Mouse (Mus musculus) embryonic facial prominence, embryonic 14.5 days (tissue): ENCODE data around the gene Parvb. TPM values are rescaled to one million over a fixed set of nuclear protein-coding genes. Genes with fewer than 3 reads are reported as not detected.

Source experiments
- ATAC-seq: fragments of 200-750 bp; cut with Nextera tagmentation; 2 replicates; pipeline ENCODE4 v1.8.0; 2017; ENCODE audit warnings: low read depth, moderate number of reproducible peaks, moderate TSS enrichment
- DNase-seq: peaks from one replicate; pipeline ENCODE4 v3.0.0-alpha.2; 2015; ENCODE audit warnings: low spot score
- H3K27ac ChIP-seq: fragments of 300-500 bp; sonication (generic); replicated peaks from 2 replicates; pipeline ENCODE4 v1.5.1; 2014; ENCODE audit warnings: low read depth, mild to moderate bottlenecking, low read length, moderate library complexity
- H3K27me3 ChIP-seq: fragments of 300-500 bp; sonication (generic); replicated peaks from 2 replicates; pipeline ENCODE4 v1.6.1; 2014; ENCODE audit warnings: low read length; ENCODE audit not compliant: control insufficient read depth, insufficient read depth
- H3K36me3 ChIP-seq: fragments of 300-500 bp; sonication (generic); 2 replicates; pipeline ENCODE4 v1.6.1; 2014; ENCODE audit warnings: low read length, mixed read lengths; ENCODE audit not compliant: control insufficient read depth, insufficient read depth
- H3K4me1 ChIP-seq: fragments of 300-500 bp; sonication (generic); 2 replicates; pipeline ENCODE4 v1.6.1; 2014; ENCODE audit warnings: antibody characterized with exemption, low read length; ENCODE audit not compliant: control insufficient read depth, insufficient read depth
- H3K4me2 ChIP-seq: fragments of 300-500 bp; sonication (generic); 2 replicates; pipeline ENCODE4 v1.6.1; 2014; ENCODE audit warnings: low read depth, mild to moderate bottlenecking, low read length, moderate library complexity, mixed read lengths
- H3K4me3 ChIP-seq: fragments of 300-500 bp; sonication (generic); 2 replicates; pipeline ENCODE4 v1.5.1; 2014; ENCODE audit warnings: low read depth, mild to moderate bottlenecking, low read length
- H3K9ac ChIP-seq: fragments of 300-500 bp; sonication (generic); 2 replicates; pipeline ENCODE4 v1.6.1; 2014; ENCODE audit warnings: low read depth, mild to moderate bottlenecking, low read length, moderate library complexity, mixed read lengths
- H3K9me3 ChIP-seq: fragments of 300-500 bp; sonication (generic); 2 replicates; pipeline ENCODE4 v1.6.1; 2016; ENCODE audit warnings: low read length; ENCODE audit not compliant: control insufficient read depth
- WGBS: fragments of 180-500 bp; shearing (Covaris S2); extraction: QIAGEN DNeasy Blood & Tissue Kit; methylation state at CpG from one replicate; pipeline ENCODE4 v1.1.7; 2014; 5-methylcytosine and 5-hydroxymethylcytosine counted together
- polyA plus RNA-seq: library from polyadenylated mRNA; unstranded; fragments of >200 nt; fragmentation: Nextera tagmentation; extraction: Ambion mirVana; gene quantifications from 2 replicates; pipeline ENCODE4 v1.2.1, GENCODE M21; 2014

The Parvb gene
- polyA plus RNA-seq, 1 experiment from 2014 or later = 7.8 TPM

GRCm38 (mm10) chr15:84298804-84299370 is 67.0 kb downstream of the Parvb start:
- DNase-seq (peak; percentile 86), ATAC-seq (peak; percentile 81)
- Histone ChIP-seq H3K4me3 (no peak overlapping the region), H3K4me2 (no peak overlapping the region), H3K9me3 (no peaks in the 10 kb centered on the region), H3K4me1 (peaks cover 43% of the 10 kb centered on the region), H3K27me3 (no peaks in the 10 kb centered on the region), H3K36me3 (no peaks in the 10 kb centered on the region), H3K9ac (no peak overlapping the region), H3K27ac (no peak overlapping the region)
- WGBS = 22% methylated on average over 9 of the region's 13 CpGs

- Histone ChIP-seq H3K36me3 (no peaks in the 10 kb centered on the region), H3K27ac (peak overlapping the region; percentile 28; the same call in 1 of the 2 replicates), H3K4me2 (no peak overlapping the region), H3K9me3 (no peaks in the 10 kb centered on the region), H3K27me3 (no peaks in the 10 kb centered on the region), H3K9ac (no peak overlapping the region), H3K4me3 (no peak overlapping the region), H3K4me1 (peaks cover 43% of the 10 kb centered on the region)
- DNase-seq (peak; percentile 79), ATAC-seq (no peak; the same call in 1 of the 2 replicates)
- WGBS = 28% methylated on average over 9 of the region's 9 CpGs
Measured at GRCm38 (mm10) chr15:84299662-84300333, 68.0 kb downstream of the Parvb start.

- WGBS = 54% methylated on average over 2 of the region's 2 CpGs
- Histone ChIP-seq H3K4me3 (no peak overlapping the region), H3K4me2 (no peak overlapping the region), H3K4me1 (peaks cover 43% of the 10 kb centered on the region), H3K9me3 (no peaks in the 10 kb centered on the region), H3K9ac (no peak overlapping the region), H3K36me3 (no peaks in the 10 kb centered on the region), H3K27ac (no peak overlapping the region), H3K27me3 (no peaks in the 10 kb centered on the region)
- ATAC-seq = no peak
- DNase-seq = no peak
Measured at GRCm38 (mm10) chr15:84300591-84300990, 68.7 kb downstream of the Parvb start.

- Histone ChIP-seq H3K27me3 (no peaks in the 10 kb centered on the region), H3K4me3 (no peak overlapping the region), H3K36me3 (no peaks in the 10 kb centered on the region), H3K9me3 (no peaks in the 10 kb centered on the region), H3K9ac (0 out of 2 replicates have a peak overlapping the region, but pooled peaks have one; percentile 19), H3K4me2 (no peak overlapping the region), H3K4me1 (peaks cover 43% of the 10 kb centered on the region), H3K27ac (peak overlapping the region; percentile 36)
- DNase-seq (peak; percentile 92), ATAC-seq (peak; percentile 56)
- 13% methylated on average over 7 of the region's 7 CpGs for WGBS
Measured at GRCm38 (mm10) chr15:84301026-84301425, 69.2 kb downstream of the Parvb start.

GRCm38 (mm10) chr15:84301641-84302420 is 70.0 kb downstream of the Parvb start:
- Histone ChIP-seq H3K4me2 (no peak overlapping the region), H3K27ac (peak overlapping the region; percentile 36; the same call in 1 of the 2 replicates), H3K9ac (0 out of 2 replicates have a peak overlapping the region, but pooled peaks have one; percentile 19)

GRCm38 (mm10) chr15:84303264-84303663 is 71.4 kb downstream of the Parvb start:
- no peaks in the 10 kb centered on the region for H3K36me3 ChIP-seq

More at GRCm38 (mm10) chr15:84301641-84302420, 70.0 kb downstream of the Parvb start:
- Histone ChIP-seq H3K36me3 (no peaks in the 10 kb centered on the region), H3K9me3 (no peaks in the 10 kb centered on the region), H3K4me3 (no peak overlapping the region), H3K4me1 (peaks cover 43% of the 10 kb centered on the region), H3K27me3 (no peaks in the 10 kb centered on the region)
- ATAC-seq (no peak), DNase-seq (no peak)
- 40% methylated on average over 8 of the region's 8 CpGs for WGBS

GRCm38 (mm10) chr15:84305333-84305732 is 73.5 kb downstream of the Parvb start:
- peaks cover 21% of the 10 kb centered on the region for H3K4me1 ChIP-seq
- ATAC-seq (no peak), DNase-seq (no peak)
- WGBS = 63% methylated on average over 10 of the region's 10 CpGs
- no peak overlapping the region for H3K4me3 ChIP-seq
- H3K27me3 ChIP-seq = no peaks in the 10 kb centered on the region
- H3K27ac ChIP-seq = no peak overlapping the region
- no peak overlapping the region for H3K4me2 ChIP-seq
- H3K9ac ChIP-seq = no peak overlapping the region
- no peaks in the 10 kb centered on the region for H3K9me3 ChIP-seq
- H3K36me3 ChIP-seq = no peaks in the 10 kb centered on the region

More at GRCm38 (mm10) chr15:84303264-84303663, 71.4 kb downstream of the Parvb start:
- ATAC-seq (no peak), DNase-seq (no peak)
- Histone ChIP-seq H3K9ac (no peak overlapping the region), H3K27ac (no peak overlapping the region), H3K9me3 (no peaks in the 10 kb centered on the region), H3K4me2 (no peak overlapping the region), H3K4me1 (peaks cover 41% of the 10 kb centered on the region), H3K27me3 (no peaks in the 10 kb centered on the region), H3K4me3 (no peak overlapping the region)
- WGBS = 49% methylated on average over 10 of the region's 10 CpGs

GRCm38 (mm10) chr15:84310271-84310670 is 78.4 kb downstream of the Parvb start:
- Histone ChIP-seq H3K4me3 (no peak overlapping the region), H3K36me3 (no peaks in the 10 kb centered on the region), H3K27ac (no peak overlapping the region), H3K4me1 (peaks cover 25% of the 10 kb centered on the region), H3K27me3 (no peaks in the 10 kb centered on the region), H3K9ac (no peak overlapping the region), H3K4me2 (no peak overlapping the region), H3K9me3 (no peaks in the 10 kb centered on the region)
- 71% methylated on average over 11 of the region's 11 CpGs for WGBS
- ATAC-seq (no peak), DNase-seq (no peak)
